Mouse (Mus musculus) ovary, postnatal 36 days (tissue): Measurements from ENCODE around the gene Trmt1.

Source experiments
- DNase-seq: peaks from one replicate; pipeline ENCODE4 v3.0.0; 2022; ENCODE audit warnings: low spot score, mixed read lengths

The Trmt1 gene

GRCm38 (mm10) chr8:84732545-84732944 lies 46.4 kb downstream of the Trmt1 start:
- DNase-seq, result no peak

DNA sequence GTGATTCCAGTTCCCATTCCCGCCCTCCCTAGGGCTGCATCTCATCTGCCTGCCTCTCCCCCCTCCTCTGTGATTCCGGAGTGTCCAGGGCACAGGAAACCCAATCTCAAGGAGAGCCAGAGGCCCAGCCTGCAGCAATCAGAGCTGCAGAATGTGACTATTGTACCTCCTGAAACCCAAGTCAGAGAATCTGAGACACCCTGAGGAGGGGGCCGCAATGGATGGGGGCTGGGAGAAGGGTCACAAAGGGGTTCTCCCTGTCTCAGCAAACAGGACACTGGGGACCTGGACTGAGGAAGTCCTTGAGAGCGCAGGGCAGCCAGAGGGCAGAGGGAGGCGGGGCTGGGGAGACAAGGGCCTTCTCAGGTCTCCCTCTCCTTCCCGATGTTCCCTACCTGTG lies 46.9 kb downstream of the Trmt1 start:
- no peak for DNase-seq

- DNase-seq, result no peak
These were observed 47.9 kb downstream of the Trmt1 start for GRCm38 (mm10) chr8:84733959-84734358.

DNA sequence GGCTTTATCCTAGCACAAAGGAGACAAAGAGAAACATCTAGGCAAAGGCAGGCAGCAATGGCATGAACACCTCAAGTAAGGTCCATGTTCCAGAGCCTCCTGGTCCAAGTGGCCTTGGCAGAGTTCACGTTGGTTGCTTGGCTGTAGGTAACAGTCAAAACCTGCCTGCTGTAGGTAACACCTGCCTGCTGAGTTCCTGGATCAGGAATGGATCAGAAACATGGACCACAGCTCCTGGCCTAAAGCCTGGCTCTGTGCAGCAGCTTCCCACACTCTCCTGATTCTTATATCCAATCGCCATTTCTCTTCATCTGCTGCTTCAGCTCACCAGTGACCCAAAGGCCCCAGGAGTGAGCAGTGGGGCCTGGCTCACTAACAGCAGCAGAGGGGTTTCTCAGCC lies 48.6 kb downstream of the Trmt1 start:
- DNase-seq, result no peak

- no peak for DNase-seq
These were observed 49.5 kb downstream of the Trmt1 start for GRCm38 (mm10) chr8:84735597-84735996.

DNA sequence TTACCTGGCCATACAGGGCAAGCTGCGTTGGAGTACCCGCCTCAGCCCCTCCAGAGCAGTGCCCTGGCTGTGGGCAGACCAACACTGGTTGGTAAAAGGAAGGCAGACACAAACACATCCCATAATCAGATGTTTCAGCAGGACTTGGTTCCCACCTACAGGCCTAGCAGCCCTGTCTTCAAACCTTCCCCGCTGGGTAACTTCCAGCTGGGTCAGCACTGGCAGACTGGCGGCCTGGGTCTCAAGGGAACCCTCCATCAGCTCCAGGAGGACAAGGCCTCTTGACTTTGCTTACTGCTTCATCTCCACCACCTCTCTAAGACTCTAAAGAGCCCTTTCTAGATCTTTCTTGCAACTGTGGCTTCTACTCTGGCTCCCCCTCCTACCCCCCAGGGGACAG lies 50.4 kb downstream of the Trmt1 start:
- no peak for DNase-seq

DNA sequence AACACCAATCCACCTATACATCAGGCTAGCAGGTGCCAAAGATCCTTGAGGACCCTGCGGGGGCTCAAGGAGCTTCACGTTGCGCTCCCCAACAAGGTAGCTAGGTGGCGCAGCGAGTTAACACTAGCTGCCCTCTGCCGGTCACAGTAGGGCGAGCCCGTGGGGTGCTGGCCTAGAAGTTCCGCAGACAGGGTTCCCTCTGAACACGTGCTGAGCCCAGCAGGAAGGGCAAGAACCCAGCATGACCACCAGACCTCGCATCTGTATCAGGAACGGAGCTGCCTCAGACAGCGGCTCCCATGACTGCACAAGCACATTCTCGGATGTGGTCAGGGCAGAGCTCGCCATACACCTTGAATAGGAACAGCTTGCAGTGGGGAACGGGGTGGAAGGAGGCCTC lies 51.5 kb downstream of the Trmt1 start:
- DNase-seq, result peak; percentile 75

GRCm38 (mm10) chr8:84738266-84738665 lies 52.2 kb downstream of the Trmt1 start:
- DNase-seq, result no peak

GRCm38 (mm10) chr8:84738715-84739400 lies 52.8 kb downstream of the Trmt1 start:
- no peak for DNase-seq

GRCm38 (mm10) chr8:84739401-84739742 lies 53.3 kb downstream of the Trmt1 start:
- no peak for DNase-seq

DNA sequence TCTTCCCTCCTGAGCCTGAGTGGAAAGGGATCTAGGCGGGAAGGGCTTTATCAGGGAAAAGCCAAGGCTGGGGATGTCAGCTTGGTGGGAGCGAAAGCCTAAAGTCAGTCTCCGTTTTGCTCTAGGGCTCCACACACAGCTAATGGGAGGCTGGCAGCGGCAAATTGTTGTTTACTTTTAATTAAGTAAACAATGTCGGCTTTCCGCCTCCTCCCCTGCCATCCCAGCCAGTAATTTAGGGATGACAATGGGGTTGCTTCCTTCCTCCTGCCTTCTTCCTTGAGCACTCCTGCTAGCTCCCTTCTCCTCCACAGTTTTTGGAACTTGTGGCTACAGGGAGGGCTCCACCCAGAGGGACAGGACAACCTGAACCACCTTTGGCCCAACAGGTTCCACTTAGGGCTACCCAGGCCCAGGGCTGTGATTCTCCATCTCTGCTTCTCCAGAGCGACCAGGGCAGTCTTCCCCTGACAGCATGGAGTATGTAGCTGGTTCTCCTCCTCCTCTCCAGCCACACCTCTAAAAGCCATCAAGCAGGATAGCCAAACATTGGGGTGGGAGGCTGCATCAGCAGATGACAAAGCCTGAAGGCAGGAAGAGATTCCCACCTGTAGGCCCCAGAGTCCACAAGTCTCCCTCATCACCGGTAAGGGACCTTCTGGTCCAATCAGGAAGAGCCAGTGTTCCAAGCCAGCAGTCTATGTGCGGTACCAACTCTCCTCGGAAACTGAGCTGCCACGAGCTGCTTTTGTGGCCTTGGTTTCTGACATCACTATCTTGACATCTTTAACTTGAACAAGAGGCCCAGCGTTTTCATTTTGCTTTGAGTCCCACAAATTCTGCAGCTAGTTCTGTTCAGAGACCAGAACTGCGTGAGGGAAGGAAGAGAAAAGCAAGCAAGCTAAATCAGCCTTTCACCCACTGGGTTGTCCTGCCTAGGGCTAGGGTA lies 55.1 kb downstream of the Trmt1 start:
- DNase-seq, result no peak

GRCm38 (mm10) chr8:84742171-84743053 lies 56.3 kb downstream of the Trmt1 start:
- peak; percentile 48 for DNase-seq

GRCm38 (mm10) chr8:84743054-84743415 lies 56.9 kb downstream of the Trmt1 start:
- DNase-seq, result no peak

DNA sequence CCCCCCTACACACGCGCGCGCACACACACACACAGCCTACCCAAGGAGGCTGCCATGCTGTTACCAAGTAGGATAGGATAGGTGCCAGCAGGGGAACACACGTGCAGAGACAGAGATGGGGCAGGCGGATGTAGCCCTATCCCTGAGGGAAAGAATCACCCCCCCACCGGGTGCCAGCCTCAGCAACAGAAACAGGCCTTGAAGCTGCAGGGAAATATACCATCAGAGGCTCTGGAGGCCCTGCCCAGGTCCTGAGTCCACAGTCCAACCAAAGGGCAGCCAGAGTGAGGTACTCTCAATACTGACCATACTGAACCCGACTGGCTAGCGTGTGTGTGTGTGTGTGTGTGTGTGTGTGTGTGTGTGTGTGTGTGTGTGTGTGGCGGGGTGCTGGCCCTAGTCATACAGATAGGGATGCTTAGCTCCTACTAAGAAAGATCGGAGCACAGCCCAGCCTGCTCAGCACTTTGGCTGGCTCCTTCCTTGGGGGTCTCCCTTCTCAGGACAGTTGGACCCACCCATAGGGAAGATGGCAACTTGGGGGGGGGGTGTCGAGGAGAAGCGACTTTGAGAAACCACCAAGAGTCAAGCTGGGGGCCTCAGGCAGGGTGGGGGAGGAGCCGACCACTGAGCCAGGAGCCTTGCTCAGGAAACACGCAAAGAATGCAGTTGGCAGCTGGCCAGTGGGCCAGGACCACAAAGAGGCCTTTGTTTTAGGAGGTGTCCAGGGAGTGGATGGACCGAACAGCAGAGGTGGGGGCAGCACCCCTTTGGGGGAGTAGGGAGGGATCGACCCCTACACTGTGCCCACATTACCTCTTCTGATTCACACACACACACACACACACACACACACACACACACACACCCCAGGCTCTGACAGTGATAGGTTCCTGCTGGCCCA lies 57.7 kb downstream of the Trmt1 start:
- DNase-seq, result peak; percentile 66

GRCm38 (mm10) chr8:84745032-84745925 lies 59.2 kb downstream of the Trmt1 start:
- no peak for DNase-seq
